Mouse (Mus musculus) monocyte, adult 5-6 weeks (primary cell): ENCODE results near the gene Plod1. TPM values are rescaled to one million over a fixed set of nuclear protein-coding genes. Genes with fewer than 3 reads are reported as not detected.
A peak's percentile ranks its signal among the peaks of the same experiment; 100 is the strongest.

Experiments used
- ATAC-seq: fragments of 153-309, 156-312 bp; replicated peaks from 2 replicates; pipeline ENCODE4 v1.8.0; 2017; ENCODE audit warnings: mild to moderate bottlenecking; ENCODE audit not compliant: low TSS enrichment, insufficient number of reproducible peaks, severe bottlenecking, poor library complexity, low FRiP score
- total RNA-seq: library from RNA; stranded (forward); fragments of 200-1000, 200-491, 200-594 nt; gene quantifications from 3 replicates; pipeline ENCODE4 v1.2.3, GENCODE M21; 2017

Gene Plod1
- 11.0 to 12.8 TPM (median 12.7 TPM) in 3 replicates for total RNA-seq

DNA sequence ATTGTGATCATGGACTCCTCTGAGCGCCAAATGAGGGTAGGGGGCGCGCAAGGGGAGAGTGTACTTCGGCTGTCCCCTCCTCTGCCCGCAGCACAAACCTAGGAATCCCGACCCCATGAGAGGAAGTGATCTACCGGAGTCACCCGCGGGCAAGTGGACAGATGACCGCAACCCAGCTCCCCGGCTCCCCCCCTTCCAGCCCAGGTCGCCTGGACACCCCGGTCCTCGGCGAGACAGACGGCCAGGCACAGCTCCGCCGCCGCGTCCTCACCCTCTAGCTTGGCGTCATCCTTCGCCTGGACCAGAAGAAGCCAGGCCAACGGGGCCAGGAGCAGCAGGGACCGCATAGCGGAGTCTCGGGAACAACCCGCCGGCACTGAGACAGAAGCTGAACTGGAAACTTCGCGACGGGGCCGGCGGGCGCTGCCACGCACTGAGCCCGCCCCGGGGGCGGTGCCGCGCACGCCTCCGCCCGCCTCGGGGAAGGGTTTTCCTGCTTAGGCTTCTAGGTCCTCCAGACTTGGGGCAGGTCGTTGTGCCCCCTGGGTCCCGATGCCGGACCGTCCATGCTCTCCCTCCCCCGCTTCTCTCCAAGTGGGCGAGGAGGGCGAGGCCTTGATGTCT, at the start of gene Plod1:
TSS of gene Plod1 (minus strand) at position 437 of the 624 bp plus-strand sequence.
- peak; percentile 19; the same call in 1 of the 2 replicates for ATAC-seq

DNA sequence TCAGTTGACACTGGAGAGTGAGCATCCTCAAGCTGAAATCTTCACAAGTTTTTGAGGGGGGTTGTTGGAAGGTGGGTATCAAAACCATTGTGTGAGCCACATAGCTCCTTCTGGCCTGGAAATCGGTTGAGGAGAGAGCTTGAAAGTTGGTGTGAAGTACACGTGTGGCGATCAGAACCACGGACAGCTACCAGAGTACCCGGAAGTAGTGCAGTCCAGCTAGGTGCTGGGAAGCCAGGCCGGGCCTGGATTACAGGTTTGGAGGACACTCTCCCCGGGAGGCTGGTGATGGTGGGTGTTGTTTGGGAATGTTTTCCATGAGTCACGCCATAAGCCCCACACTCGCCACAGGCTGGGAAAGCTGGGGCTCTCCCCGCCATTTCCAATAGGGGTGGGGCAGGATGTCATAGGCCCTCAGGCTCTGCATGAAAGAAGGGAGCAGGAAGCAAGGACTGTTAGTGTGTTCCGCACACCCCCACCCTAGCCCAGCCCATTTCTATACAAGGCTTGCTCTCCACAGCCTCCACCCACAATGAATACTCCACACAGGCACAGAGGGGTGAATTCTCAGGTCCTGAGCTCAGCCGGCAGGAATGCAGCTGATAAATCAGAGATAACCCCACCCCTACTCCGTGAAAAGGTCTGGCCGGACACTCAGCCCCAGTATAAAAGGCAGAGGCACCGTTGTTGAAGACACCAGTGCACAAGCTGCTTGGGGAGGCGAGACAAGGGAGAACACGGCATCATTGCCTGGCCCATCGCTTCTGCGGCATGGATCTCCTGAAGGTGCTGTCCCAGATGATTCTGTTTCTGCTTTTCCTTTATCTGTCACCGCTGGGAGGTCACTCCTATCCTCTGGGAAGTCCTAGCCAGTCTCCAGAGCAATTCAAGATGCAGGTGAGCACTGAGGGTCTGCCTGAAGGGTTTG, 48.9 kb upstream of the Plod1 start, which contains the start of gene Nppb:
TSS of gene Nppb (plus strand) at position 584 of the 928 bp plus-strand sequence.
- 0 out of 2 replicates have a peak, but pooled peaks have one; percentile 5 for ATAC-seq

DNA sequence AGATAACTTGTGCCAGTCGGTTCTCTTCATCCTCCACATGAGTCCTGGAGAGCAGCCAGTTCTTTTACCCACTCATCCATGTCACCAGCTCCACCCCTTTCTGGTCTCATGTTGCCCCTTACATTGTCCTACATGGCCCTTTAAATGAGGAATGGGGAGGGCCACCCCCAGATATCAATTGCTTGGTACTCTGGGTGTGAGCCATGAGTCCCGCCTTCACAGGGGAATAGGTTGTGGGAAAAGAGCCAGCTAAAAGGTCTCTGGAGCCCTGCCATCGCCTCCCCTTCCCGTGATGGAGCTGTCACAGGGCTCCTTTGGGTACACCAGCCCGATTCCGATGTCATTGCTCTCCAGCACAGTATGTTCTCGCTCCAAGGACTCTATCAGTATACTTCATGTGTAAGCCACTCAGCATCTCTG, 42.9 kb upstream of the Plod1 start:
- ATAC-seq = no peak

DNA sequence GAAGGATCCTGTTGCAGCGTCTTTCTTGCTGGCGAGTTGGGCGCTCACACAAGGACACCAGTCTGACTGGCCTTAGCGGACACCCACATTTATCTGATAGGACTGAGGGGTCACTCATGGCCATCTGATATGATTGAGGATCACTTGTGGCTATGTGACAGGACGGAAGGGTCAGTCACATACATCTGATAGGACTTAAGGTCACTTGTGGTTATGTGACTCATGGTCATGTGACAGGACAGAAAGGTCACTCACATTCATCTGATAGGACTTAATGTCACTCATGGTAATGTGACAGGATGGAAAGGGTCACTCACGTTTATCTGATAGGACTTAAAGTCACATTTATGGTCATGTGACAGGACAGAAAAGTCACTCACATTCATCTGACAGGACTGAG, 41.8 kb upstream of the Plod1 start:
- no peak for ATAC-seq

DNA sequence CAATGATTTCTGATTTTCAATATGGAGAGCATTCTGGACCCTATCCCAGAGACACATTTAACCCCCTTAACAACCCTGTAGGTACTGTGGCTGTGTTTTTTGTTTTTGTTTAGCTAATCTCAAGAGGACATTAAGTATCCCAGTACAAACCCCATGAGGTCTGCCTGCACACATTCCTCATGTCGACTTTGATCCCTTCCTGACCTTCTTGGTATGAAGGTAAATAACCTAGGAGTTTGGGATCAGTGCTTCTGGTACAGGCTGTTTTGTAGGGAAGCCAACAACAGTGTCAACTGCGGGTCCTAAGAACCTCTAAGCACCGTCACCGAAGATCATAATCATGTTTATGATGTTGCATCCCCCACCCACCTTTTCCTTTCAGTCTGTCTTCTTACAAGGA, 41.2 kb upstream of the Plod1 start:
- ATAC-seq = no peak

DNA sequence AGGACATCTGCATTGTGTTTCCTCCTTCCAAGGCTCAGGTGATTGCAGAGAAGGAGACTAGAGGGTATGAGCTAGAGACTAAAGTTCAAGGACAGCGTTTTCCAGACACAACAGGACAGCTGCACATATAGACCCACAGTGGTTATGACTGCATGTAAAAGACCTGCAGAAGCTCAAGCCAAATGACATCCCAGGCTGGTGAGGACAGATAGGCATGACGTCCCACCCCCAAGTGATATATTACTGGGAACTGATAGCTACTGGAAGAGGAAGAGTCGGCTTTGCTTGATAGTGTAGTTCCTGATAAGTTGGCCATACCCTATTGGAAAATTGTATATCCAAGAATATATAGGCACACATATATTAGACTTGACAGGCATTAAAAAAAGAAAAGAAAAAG, 39.7 kb upstream of the Plod1 start:
- ATAC-seq = no peak

DNA sequence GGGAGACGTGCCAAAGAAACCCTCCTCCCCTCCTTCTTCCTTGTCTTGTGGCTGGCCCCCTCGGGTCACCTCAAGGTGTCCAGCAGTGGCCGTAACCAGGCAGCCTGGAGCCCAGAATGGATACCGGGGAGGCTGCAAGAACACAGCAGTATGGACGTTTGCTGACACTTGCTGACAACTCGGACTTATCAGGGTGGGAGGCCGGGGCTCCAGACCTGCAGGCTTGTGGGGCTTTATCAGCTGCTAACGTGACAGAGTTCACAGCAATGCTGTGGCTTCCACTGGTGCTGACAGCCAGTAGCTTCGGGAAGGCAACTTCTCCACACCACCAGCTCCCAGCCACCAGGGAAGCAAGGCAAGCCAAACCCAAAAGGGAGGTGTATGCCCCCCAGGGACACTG, 32.8 kb upstream of the Plod1 start:
- ATAC-seq = no peak

DNA sequence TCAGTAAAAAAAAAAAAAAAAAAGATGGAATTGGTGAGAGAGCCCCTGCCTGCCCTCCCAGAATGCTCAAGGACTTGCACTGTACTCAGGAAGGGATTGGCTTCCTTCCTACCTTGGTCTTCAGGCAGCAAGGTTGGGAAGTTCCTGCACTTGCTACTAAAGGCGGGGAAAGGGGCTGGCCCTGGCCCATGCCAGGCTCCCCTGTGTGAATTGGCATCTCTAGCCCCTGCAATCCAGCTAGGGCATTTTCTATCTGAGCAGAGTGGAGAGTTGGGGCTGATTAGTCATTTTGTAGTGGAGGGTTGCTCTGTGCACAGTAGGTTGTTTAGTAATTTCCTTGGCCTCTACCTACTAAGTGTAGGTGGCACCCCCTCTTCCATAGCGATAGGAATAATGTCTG, 32.2 kb upstream of the Plod1 start:
- no peak for ATAC-seq

DNA sequence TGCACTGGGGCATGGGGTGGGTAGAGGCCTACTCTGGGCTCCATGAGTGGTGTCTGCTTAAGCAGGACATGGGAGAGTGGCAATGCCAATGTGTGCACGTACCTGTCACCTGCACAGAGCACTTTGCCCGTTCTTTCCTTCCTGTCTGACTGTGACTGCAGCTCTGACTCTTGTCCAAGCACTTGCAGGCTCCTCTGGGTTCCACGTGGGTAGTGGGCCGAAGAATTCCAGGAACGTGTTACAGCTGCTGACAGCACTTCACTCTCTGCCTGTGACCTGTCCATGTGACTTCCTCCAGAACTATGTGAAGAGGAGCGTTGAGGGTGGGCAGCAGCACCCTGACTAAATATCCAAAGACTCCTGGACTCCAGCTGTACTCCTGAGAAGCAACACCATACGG, 29.1 kb upstream of the Plod1 start:
- no peak for ATAC-seq

DNA sequence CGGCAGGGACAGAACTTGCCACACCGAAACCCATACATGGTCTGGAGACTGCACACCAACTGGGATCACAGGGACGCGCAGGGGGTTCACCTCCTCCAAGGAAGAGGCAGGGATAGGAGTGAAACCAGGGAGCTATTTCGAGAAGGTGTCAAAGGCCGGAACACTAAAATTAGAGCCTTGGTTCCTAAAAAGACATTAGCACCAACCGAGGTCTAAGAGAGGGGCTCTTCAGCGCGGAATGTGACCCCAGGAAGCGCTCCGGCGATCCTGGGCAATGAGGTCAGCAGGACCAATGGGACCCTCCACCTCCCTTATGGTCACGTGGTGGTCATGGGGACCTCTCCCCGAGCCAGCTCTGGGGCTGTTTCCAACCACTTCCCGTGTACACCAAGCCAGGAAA, 27.1 kb upstream of the Plod1 start:
- no peak for ATAC-seq

DNA sequence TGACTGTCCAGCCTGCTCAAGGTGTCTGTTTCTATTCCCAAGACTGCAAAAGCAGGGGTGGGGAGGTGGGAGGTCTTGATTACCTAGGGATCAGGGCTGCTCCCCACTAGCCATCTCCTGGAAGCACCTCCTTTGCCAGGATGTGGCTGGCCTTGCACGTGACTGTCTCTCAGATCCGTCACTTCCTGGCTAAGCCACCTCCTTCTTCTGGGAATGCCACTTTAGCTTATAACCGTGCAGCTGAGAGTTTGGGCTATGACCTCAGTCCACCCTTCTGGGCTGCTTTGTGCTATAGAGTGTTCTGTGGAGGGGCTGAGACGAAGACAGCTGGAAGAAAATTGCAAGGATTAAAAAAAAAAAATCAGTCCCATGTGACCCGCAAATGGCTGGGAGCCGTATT, 26.2 kb upstream of the Plod1 start:
- ATAC-seq = no peak

DNA sequence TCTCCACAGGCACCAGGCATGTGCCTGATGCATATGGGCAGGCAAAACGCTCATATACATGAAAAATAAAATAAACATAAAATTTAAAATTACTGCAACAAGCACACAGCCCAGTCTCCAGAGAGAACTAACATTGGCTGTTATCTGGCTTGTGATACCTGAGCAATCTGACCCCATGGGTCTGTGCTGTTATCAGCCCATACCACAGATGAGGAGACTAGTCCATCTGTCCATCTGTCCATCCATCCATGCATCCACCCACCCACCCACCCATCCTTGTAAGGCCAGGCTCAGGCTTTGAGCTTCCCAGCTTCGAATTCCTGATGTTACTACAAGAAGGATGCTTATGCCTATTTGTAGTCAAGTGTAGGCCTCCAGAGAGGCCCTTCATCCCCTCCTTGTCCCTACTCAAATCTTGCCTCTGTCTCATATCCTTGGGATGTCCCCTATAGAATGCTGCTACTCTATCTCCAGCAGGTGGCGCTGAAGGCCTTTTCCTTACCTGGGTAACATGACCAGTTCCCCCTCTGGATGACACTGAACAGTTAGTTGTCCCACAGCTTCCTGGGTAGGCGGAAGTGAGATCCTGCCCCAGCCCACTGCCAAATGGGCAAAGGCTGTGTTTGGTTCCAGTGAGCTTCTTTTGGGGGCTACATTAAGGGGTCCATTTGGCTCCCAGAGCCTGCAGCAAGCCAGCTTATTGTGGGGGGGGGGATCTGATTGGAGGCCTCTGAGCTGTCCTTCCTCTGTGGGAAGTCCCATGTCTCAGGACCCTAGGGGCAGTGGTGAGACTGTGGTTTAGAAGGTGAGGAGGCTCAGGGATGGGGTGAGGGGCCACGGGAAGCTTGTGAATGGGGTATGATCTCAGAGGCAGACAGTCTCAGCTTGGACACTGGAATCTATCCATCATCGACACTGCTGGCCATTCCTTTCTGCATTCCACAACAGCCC, 23.6 kb upstream of the Plod1 start:
- peak; percentile 74 for ATAC-seq

DNA sequence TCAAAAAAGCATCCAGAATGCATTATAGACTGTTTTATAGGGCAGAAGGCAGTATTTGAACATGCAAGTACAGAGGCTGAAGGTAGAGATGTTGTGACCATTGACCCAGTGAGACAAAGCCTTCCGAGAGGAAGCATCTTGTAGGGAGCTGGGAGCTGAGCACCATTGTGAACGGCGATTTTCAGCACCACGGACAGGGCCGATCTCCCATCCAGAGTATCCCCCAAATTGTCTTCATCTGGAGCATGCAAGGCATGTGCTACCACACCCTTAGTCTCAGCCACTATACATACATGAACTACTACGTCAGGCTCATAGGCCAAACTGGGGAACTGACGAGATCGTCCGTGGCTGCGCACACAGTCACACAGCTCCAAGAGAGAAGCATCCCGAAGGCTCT, 20.6 kb upstream of the Plod1 start:
- ATAC-seq = no peak

DNA sequence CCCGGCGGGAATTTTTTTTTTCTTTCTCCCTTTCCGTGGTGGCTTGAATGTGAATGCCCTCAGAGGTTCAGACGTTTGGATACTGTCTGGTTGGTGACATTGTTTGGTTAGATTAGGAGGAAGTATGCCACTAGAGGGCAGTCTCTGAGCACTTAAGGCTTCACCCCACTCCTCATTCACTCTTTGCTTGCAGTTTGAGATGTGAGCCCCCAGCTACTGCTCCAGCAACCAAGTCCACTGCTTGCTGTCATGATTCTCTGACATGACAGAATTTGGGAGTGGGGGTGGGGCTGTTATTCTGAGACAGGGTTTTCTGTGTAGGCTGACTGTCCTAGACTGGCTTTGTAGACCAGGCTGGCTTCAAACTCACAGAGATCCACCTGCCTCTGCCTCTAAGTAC, 17.0 kb upstream of the Plod1 start:
- ATAC-seq = peak; percentile 63

DNA sequence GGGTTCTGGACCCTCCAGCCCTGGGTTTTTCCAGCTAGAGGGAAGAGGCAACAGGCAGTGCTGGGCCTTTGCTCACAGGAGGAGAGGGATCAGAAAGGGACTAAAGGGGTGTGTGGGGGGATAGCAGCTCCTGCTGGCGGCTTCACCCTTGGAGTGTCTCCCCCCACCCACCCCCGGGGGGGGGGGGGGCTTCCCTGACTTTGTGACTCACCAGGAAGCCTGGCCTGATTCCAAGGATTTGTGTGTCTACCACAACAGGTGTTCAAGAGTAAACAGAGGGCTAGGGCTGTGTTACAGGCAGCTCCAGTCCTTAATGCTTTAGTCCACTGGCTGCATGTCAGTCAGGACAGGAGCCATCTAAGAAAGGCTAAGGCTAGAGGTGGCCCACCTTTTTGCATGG, 10.9 kb upstream of the Plod1 start:
- ATAC-seq = no peak

DNA sequence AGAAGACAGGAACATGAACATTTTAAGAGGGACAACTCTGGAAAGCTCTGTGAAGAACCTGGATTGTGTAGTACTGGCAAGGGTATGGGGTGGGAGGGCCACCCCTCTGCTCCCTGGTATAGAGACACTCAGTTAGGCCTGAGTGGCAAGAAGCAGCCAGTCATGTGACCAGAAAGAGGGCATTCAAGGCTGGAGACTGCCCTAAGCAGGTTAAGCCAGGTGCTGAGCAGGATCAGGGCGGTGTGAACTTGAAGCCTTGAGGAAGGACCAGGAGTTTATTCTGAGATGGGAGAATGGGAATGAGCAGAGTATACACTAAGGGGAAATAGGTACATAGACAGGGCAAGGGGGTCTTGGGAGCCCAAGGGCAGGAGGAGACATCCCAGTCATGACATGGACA, 6.4 kb upstream of the Plod1 start:
- ATAC-seq = no peak

DNA sequence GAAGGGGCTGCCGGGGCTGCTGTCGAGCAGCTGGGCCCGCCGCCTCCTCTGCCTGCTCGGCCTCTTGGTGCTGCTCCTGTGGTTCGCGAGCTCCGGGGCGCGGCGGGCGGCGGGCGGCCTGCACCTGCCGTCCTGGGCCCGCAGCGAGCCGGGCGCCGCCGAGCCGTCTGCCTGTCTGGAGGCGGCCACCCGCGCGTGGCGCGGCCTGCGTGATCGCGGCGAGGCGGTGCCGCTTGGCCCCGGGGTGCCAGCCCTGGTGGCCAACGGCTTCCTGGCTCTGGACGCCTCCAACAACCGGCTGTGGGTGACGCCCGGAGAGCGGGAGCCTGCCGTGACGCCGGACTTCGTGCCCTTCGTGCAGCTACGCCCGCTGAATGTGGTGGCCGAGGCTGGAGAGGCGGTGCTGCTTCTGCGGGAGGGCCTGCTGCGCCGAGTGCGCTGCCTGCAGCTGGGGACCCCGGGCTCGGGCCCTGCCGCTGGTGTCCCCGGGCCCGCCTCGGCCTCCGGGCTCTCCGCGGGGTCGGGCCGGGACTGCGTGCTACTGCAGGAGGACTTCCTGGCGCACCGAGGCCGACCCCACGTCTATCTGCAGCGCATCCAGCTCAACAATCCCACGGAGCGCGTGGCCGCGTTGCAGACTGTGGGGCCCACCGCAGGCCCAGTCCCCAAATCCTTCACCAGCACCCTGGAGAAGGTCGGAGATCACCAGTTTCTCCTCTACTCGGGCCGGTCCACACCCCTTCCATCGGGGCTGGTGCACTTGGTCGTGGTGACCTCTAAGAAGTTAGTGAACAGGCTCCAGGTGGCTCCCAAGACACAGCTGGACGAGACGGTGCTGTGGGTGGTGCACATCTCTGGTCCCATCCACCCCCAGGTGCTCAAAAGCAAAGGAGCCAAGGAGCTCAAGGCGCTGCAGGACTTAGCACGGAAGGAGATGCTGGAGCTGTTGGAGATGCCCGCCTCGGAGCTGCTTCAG, 4.8 kb upstream of the Plod1 start:
- no peak for ATAC-seq

DNA sequence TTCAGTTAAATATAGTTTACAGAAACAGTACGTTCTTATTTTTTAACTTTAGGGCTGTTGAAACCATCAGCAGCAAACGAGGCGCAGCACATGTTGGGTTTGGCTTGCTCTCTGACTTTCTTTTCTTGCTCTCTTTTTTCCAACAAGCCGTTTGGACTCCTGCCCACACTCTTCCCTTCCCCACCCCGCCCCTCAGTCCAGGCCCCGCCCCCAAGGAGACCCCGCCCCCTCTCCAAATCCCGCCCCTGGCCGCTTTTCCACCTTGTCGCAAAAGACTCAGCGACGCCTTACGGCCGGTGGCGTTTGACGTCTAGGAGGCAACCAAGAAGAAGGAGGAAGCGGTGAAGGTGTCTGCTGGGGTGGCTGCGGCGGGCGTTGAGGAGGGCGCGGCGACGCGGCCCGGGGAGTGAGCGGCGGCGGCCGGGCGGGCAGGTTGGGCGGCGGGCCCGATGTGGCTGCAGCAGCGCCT, 4.0 kb upstream of the Plod1 start, which contains the start of gene 2510039O18Rik:
TSS of gene 2510039O18Rik (plus strand) at position 320 of the 469 bp plus-strand sequence.
- ATAC-seq = peak; percentile 86
